Mouse (Mus musculus) stomach, postnatal 0 days (tissue): ENCODE results near the gene Ssc5d. TPM values are rescaled to one million over a fixed set of nuclear protein-coding genes. Genes with fewer than 3 reads are reported as not detected.
A peak's percentile ranks its signal among the peaks of the same experiment; 100 is the strongest.
"Not testable (repeated sequence)": the region's sequence is repeated elsewhere in the genome, so short reads cannot be mapped to it uniquely, and the experiment has no call there.

Experiments
- ATAC-seq: fragments of 200-750 bp; cut with Nextera tagmentation; 2 replicates; pipeline ENCODE4 v1.8.0; 2017; ENCODE audit not compliant: low FRiP score, low TSS enrichment
- DNase-seq: peaks from one replicate; pipeline ENCODE4 v3.0.0-alpha.2; 2016; ENCODE audit warnings: low spot score
- H3K27ac ChIP-seq: fragments of 300-500 bp; sonication (generic); replicated peaks from 2 replicates; pipeline ENCODE4 v1.5.1; 2014; ENCODE audit warnings: mild to moderate bottlenecking, control low read depth
- H3K27me3 ChIP-seq: fragments of 300-500 bp; sonication (generic); 2 replicates; pipeline ENCODE4 v1.6.1; 2014; ENCODE audit warnings: low read length; ENCODE audit not compliant: control insufficient read depth, insufficient read depth
- H3K36me3 ChIP-seq: fragments of 300-500 bp; sonication (generic); 2 replicates; pipeline ENCODE4 v1.6.1; 2014; ENCODE audit warnings: low read length, mixed read lengths; ENCODE audit not compliant: control insufficient read depth, insufficient read depth
- H3K4me1 ChIP-seq: fragments of 300-500 bp; sonication (generic); replicated peaks from 2 replicates; pipeline ENCODE4 v1.6.1; 2014; ENCODE audit warnings: antibody characterized with exemption; ENCODE audit not compliant: control insufficient read depth, insufficient read depth
- H3K4me2 ChIP-seq: fragments of 300-500 bp; sonication (generic); replicated peaks from 2 replicates; pipeline ENCODE4 v1.6.1; 2014; ENCODE audit warnings: low read depth, mild to moderate bottlenecking, control low read depth, moderate library complexity
- H3K4me3 ChIP-seq: fragments of 300-500 bp; sonication (generic); 2 replicates; pipeline ENCODE4 v1.5.1; 2014; ENCODE audit warnings: low read depth, low read length, control low read depth
- H3K9ac ChIP-seq: fragments of 300-500 bp; sonication (generic); 2 replicates; pipeline ENCODE4 v1.6.1; 2014; ENCODE audit warnings: mild to moderate bottlenecking, low read length, control low read depth, mixed read lengths
- H3K9me3 ChIP-seq: fragments of 300-500 bp; sonication (generic); 2 replicates; pipeline ENCODE4 v1.6.1; 2016; ENCODE audit warnings: low read length; ENCODE audit not compliant: control insufficient read depth
- CTCF ChIP-seq: IDR thresholded peaks from 2 replicates; pipeline ENCODE4 v1.5.1; 2016; ENCODE audit warnings: antibody characterized with exemption, low read depth, mild to moderate bottlenecking, moderate library complexity
- EP300 ChIP-seq: optimal IDR thresholded peaks from 2 replicates; pipeline ENCODE3; 2016; ENCODE audit warnings: antibody characterized with exemption
- WGBS: fragments of 180-500 bp; shearing (Covaris S2); extraction: QIAGEN DNeasy Blood & Tissue Kit; methylation state at CpG from one replicate; pipeline ENCODE4 v1.1.7; 2014; 5-methylcytosine and 5-hydroxymethylcytosine counted together
- polyA plus RNA-seq: library from polyadenylated mRNA; unstranded; fragments of >200 nt; fragmentation: Nextera tagmentation; extraction: Ambion mirVana; gene quantifications from 2 replicates; pipeline ENCODE4 v1.2.1, GENCODE M21; 2015

Ssc5d gene
- polyA plus RNA-seq: 1.3 and 1.9 TPM in 2 replicates

DNA sequence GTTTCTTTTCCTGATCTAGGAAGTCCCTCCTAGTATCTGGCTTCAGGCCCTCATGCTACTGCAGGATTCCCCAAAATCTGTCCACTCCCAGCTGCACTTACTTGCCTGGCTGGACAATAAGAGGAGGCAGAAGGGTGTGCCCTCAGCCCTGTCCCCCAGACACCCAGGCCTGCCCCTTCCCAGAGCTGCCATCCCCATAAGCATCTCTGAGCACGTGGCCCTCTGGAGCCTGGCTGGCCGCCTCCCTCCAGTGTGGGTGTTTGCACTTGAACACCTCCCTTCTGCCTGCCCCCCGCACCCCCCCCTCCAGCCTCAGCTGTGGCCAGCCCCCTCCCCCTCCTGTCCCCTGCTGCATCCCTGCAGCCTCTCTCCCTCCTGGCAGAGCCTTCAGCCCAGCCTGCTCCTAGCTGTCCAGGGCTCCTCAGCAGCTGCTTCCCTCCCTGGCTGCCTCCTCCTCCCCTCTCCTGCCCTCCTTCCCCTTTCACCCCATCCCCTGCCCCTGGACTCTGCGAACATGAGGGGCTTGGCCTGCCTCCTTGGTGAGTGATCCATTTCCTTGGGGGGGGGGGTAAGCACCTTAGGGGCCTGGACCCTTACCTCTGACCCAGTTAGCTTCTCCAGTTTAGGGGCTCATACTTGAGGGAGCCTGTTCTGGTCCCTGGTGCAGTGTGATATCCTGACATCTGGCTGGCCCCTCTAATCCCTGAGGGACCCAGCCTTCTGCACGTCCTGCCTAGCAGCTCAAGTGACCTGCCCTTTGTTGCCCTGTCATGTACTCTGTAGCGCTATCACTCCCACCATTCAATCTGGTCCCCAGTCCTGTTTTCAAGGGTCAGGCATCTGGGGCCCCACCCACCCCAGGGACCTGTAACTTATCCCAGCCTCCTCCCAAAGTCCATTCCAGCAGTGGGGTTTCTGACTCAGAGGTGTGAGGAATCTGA, at the start of gene Ssc5d:
Ssc5d (plus strand) TSS at position 345 of the 941 bp plus-strand sequence.
- Histone ChIP-seq H3K27ac (peak within 1 kb of the TSS; percentile 90), H3K9ac (no peak within 1 kb of the TSS; the same call in 1 of the 2 replicates), H3K4me1 (peaks cover 10% of the 10 kb centered on the region), H3K4me3 (no peak within 1 kb of the TSS), H3K36me3 (peaks cover 2% of the 10 kb centered on the region), H3K27me3 (no peaks in the 10 kb centered on the region), H3K9me3 (no peaks in the 10 kb centered on the region), H3K4me2 (peak within 1 kb of the TSS; percentile 29)
- DNase-seq (peak; percentile 56), ATAC-seq (peak; percentile 56; the same call in 1 of the 2 replicates)
- TF ChIP-seq CTCF (no peak; the same call in 1 of the 2 replicates), EP300 (no peak)
- 8% methylated on average over 6 of the region's 6 CpGs for WGBS

GRCm38 (mm10) chr7:4876753-4877221, 48.8 kb upstream of the Ssc5d start, which contains the start of gene Isoc2a:
TSS of gene Isoc2a (plus strand) at chr7:4877153.
- Histone ChIP-seq H3K27me3 (no peaks in the 10 kb centered on the region), H3K9ac (peak within 1 kb of the TSS; percentile 72), H3K36me3 (no peaks in the 10 kb centered on the region), H3K4me3 (peak within 1 kb of the TSS; percentile 52), H3K4me2 (peak within 1 kb of the TSS; percentile 78), H3K9me3 (no peaks in the 10 kb centered on the region), H3K27ac (peak within 1 kb of the TSS; percentile 81), H3K4me1 (peaks cover 6% of the 10 kb centered on the region; the same call in 1 of the 2 replicates)
- under 1% methylated on average over 22 of the region's 22 CpGs for WGBS
- DNase-seq (peak; percentile 98), ATAC-seq (peak; percentile 100)
- TF ChIP-seq EP300: no peak
- TF ChIP-seq CTCF: no peak

GRCm38 (mm10) chr7:4877226-4877625, 48.4 kb upstream of the Ssc5d start:
- 0 out of 2 replicates have a peak, but pooled peaks have one; percentile 4 for ATAC-seq
- Histone ChIP-seq H3K9me3 (no peaks in the 10 kb centered on the region), H3K36me3 (no peaks in the 10 kb centered on the region), H3K4me2 (peak overlapping the region; percentile 78), H3K4me3 (peak overlapping the region; percentile 52), H3K27me3 (no peaks in the 10 kb centered on the region), H3K4me1 (peaks cover 6% of the 10 kb centered on the region; the same call in 1 of the 2 replicates), H3K9ac (peak overlapping the region; percentile 72), H3K27ac (peak overlapping the region; percentile 81)
- no peak for DNase-seq
- no peak for TF ChIP-seq EP300
- TF ChIP-seq CTCF: no peak
- 9% methylated on average over 11 of the region's 11 CpGs for WGBS

DNA sequence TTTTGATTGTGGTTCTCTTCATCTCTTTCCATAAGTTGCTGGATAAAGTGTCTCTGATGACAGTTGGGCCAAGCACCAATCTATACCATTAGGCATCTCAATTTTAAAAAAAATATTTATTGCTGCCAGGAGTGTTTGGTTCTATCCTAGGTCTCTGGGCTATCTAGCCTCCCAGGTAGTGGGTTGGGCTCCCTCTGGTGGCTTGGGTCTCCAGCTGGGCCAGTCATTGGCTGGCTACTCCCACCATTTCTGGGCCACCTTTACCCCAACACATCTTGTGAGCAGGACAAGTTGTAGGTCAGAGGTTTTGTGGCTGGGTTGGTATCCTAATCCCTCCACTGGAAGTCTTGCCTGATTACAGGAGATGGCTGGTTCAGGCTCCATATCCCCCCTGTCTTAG, 47.4 kb upstream of the Ssc5d start:
- Histone ChIP-seq H3K4me2 (peak overlapping the region; percentile 78; the same call in 1 of the 2 replicates), H3K36me3 (no peaks in the 10 kb centered on the region), H3K4me1 (peaks cover 6% of the 10 kb centered on the region; the same call in 1 of the 2 replicates), H3K9me3 (no peaks in the 10 kb centered on the region), H3K27ac (no peak overlapping the region), H3K27me3 (no peaks in the 10 kb centered on the region), H3K9ac (no peak overlapping the region), H3K4me3 (no peak overlapping the region)
- ATAC-seq (no peak), DNase-seq (no peak)
- TF ChIP-seq EP300 (no peak), CTCF (peak; percentile 51)

DNA sequence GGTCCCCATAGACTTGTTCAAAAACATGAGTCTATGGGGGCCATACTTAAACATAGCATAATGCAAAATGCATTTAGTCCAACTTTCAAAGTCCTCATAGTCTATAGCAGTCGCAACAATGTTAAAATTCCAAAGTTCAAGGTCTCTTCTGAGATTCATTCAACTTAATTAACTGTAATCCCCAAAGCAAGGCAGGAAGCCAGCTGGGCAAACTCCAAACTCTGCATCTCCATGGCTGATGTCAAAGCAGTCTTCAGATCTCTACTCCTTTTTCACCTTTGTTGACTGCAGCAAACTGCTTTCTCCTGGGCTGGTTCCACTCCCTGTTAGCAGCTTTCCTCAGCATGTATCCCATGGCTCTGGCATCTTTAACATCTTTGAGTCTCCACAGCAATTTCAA, 46.5 kb upstream of the Ssc5d start:
- not testable (repeated sequence) for H3K27me3 ChIP-seq, H3K4me2 ChIP-seq, H3K36me3 ChIP-seq, H3K27ac ChIP-seq, H3K4me3 ChIP-seq, DNase-seq, H3K9me3 ChIP-seq, ATAC-seq, H3K9ac ChIP-seq, H3K4me1 ChIP-seq
- WGBS: 79% methylated on average over 1 of the region's 1 CpGs

- H3K36me3 ChIP-seq: no peaks in the 10 kb centered on the region
- H3K4me1 ChIP-seq: no peaks in the 10 kb centered on the region
- H3K27me3 ChIP-seq: no peaks in the 10 kb centered on the region
- TF ChIP-seq EP300: no peak
- TF ChIP-seq CTCF: no peak
- no peak overlapping the region for H3K4me3 ChIP-seq
- no peak overlapping the region for H3K27ac ChIP-seq
- ATAC-seq (no peak), DNase-seq (no peak)
- no peak overlapping the region for H3K4me2 ChIP-seq
- no peaks in the 10 kb centered on the region for H3K9me3 ChIP-seq
- 12% methylated on average over 4 of the region's 4 CpGs for WGBS
- no peak overlapping the region for H3K9ac ChIP-seq
Observed at GRCm38 (mm10) chr7:4886680-4887079, 38.9 kb upstream of the Ssc5d start.
